Mouse (Mus musculus) embryonic facial prominence, embryonic 11.5 days (tissue): ENCODE data around the gene Psmd8. TPM values are rescaled to one million over a fixed set of nuclear protein-coding genes. Genes with fewer than 3 reads are reported as not detected.

Experiments used
- ATAC-seq: fragments of 200-750 bp; cut with Nextera tagmentation; replicated peaks from 2 replicates; pipeline ENCODE4 v1.8.0; 2017; ENCODE audit warnings: low read depth; ENCODE audit not compliant: insufficient number of reproducible peaks, low FRiP score, low TSS enrichment
- DNase-seq: peaks from one replicate; pipeline ENCODE4 v3.0.0-alpha.2; 2015; ENCODE audit warnings: low spot score
- H3K27ac ChIP-seq: fragments of 300-500 bp; sonication (generic); replicated peaks from 2 replicates; pipeline ENCODE4 v1.5.1; 2014; ENCODE audit warnings: mild to moderate bottlenecking, low read depth, low read length, control low read depth
- H3K27me3 ChIP-seq: fragments of 300-500 bp; sonication (generic); 2 replicates; pipeline ENCODE4 v1.6.1; 2014; ENCODE audit warnings: mild to moderate bottlenecking, low read length, moderate library complexity, mixed read lengths; ENCODE audit not compliant: control insufficient read depth, insufficient read depth
- H3K36me3 ChIP-seq: fragments of 300-500 bp; sonication (generic); replicated peaks from 2 replicates; pipeline ENCODE4 v1.6.1; 2014; ENCODE audit warnings: low read depth, mild to moderate bottlenecking, low read length, moderate library complexity, mixed read lengths; ENCODE audit not compliant: control insufficient read depth, insufficient read depth
- H3K4me1 ChIP-seq: fragments of 300-500 bp; sonication (generic); 2 replicates; pipeline ENCODE4 v1.6.1; 2014; ENCODE audit warnings: low read length, mixed read lengths; ENCODE audit not compliant: control insufficient read depth, insufficient read depth
- H3K4me2 ChIP-seq: fragments of 300-500 bp; sonication (generic); 2 replicates; pipeline ENCODE4 v1.6.1; 2014; ENCODE audit warnings: low read depth, mild to moderate bottlenecking, control low read depth, low read length, moderate library complexity
- H3K4me3 ChIP-seq: fragments of 300-500 bp; sonication (generic); 2 replicates; pipeline ENCODE4 v1.5.1; 2014; ENCODE audit warnings: low read depth, low read length, control low read depth
- H3K9ac ChIP-seq: fragments of 300-500 bp; sonication (generic); replicated peaks from 2 replicates; pipeline ENCODE4 v1.6.1; 2014; ENCODE audit warnings: mild to moderate bottlenecking, control low read depth, low read length
- H3K9me3 ChIP-seq: fragments of 300-500 bp; sonication (generic); replicated peaks from 2 replicates; pipeline ENCODE4 v1.6.1; 2016; ENCODE audit warnings: mild to moderate bottlenecking, low read length, inconsistent platforms, mixed read lengths; ENCODE audit not compliant: control insufficient read depth
- WGBS: fragments of 180-500 bp; shearing (Covaris S2); extraction: QIAGEN DNeasy Blood & Tissue Kit; methylation state at CpG from one replicate; pipeline ENCODE4 v1.1.7; 2014; 5-methylcytosine and 5-hydroxymethylcytosine counted together
- polyA plus RNA-seq: library from polyadenylated mRNA; unstranded; fragments of >200 nt; fragmentation: Nextera tagmentation; extraction: Ambion mirVana; gene quantifications from 2 replicates; pipeline ENCODE4 v1.2.1, GENCODE M21; 2014

Gene Psmd8
- polyA plus RNA-seq, 1 experiment from 2014 or later: 321 TPM

GRCm38 (mm10) chr7:29137429-29137828 is 43.1 kb downstream of the Psmd8 start:
- no peak for DNase-seq
- WGBS: 38% methylated on average over 16 of the region's 16 CpGs

GRCm38 (mm10) chr7:29134693-29135386 is 45.7 kb downstream of the Psmd8 start, which contains the start of gene Rasgrp4:
Gene Rasgrp4, plus strand, starts transcription at chr7:29134851.
- H3K4me2 ChIP-seq: peak within 1 kb of the TSS; percentile 70
- no peaks in the 10 kb centered on the region for H3K36me3 ChIP-seq
- ATAC-seq (peak; percentile 42; the same call in 1 of the 2 replicates), DNase-seq (peak; percentile 66)
- no peaks in the 10 kb centered on the region; the same call in 1 of the 2 replicates for H3K4me1 ChIP-seq
- no peaks in the 10 kb centered on the region for H3K27me3 ChIP-seq
- no peak within 1 kb of the TSS for H3K27ac ChIP-seq
- H3K9me3 ChIP-seq: no peaks in the 10 kb centered on the region
- peak within 1 kb of the TSS; percentile 26 for H3K4me3 ChIP-seq
- WGBS: 0% methylated on average over 12 of the region's 20 CpGs
- H3K9ac ChIP-seq: peak within 1 kb of the TSS; percentile 28

More at GRCm38 (mm10) chr7:29137429-29137828, 43.1 kb downstream of the Psmd8 start:
- Histone ChIP-seq H3K27me3 (no peaks in the 10 kb centered on the region), H3K9me3 (no peaks in the 10 kb centered on the region), H3K36me3 (no peaks in the 10 kb centered on the region), H3K27ac (no peak overlapping the region), H3K4me3 (no peak overlapping the region), H3K9ac (no peak overlapping the region), H3K4me2 (no peak overlapping the region), H3K4me1 (no peaks in the 10 kb centered on the region; the same call in 1 of the 2 replicates)
- ATAC-seq: no peak

DNA sequence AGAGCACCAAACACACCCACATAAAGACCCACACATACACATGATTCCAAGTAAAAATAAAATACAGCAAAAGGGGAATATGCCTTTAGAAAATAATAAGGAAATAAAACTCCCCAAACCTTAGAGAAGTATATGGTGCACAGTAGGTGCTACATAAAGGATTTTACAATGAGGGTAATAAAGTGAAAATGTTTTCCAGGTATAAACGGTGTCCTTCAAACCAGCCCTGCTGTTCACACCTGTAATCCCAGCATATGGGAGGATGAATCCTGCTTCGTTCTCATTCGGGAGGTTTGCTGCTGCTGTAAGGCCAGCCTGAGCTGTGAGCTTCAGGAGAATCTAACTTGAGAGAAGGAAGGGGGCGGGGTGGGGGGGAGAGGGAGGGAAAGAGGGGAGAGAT is 46.3 kb downstream of the Psmd8 start:
- Histone ChIP-seq H3K4me3 (peak overlapping the region; percentile 26), H3K4me2 (peak overlapping the region; percentile 70), H3K27me3 (no peaks in the 10 kb centered on the region), H3K9me3 (no peaks in the 10 kb centered on the region), H3K36me3 (no peaks in the 10 kb centered on the region), H3K9ac (peak overlapping the region; percentile 28; the same call in 1 of the 2 replicates), H3K4me1 (no peaks in the 10 kb centered on the region; the same call in 1 of the 2 replicates), H3K27ac (no peak overlapping the region)
- ATAC-seq (no peak), DNase-seq (peak; percentile 34)
- 3% methylated on average over 3 of the region's 4 CpGs for WGBS

DNA sequence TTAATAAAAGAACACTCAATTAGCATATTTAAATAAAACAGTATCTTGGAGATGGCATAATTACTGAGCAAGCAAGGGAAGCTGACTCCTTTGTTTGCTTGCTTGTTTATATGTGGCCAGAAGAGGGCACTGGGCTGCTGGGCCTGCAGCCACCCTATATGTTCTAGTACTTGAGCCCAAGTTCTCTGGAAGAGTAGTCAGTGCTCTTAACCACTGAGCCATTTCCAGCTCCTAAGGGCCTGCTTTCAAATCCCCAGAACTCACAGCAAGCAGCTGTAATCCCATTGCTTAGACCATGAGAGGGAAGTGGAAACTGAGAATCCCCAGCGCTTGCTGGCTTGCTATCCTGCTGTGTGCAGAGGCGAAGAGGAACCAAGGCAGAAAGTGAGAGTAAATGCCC is 51.8 kb downstream of the Psmd8 start:
- WGBS: 45% methylated on average over 2 of the region's 2 CpGs
- Histone ChIP-seq H3K4me3 (no peak overlapping the region), H3K36me3 (no peaks in the 10 kb centered on the region), H3K9ac (no peak overlapping the region), H3K4me1 (no peaks in the 10 kb centered on the region; the same call in 1 of the 2 replicates), H3K9me3 (no peaks in the 10 kb centered on the region), H3K4me2 (no peak overlapping the region), H3K27ac (no peak overlapping the region), H3K27me3 (no peaks in the 10 kb centered on the region)
- ATAC-seq (no peak), DNase-seq (peak; percentile 33)

- Histone ChIP-seq H3K4me1 (no peaks in the 10 kb centered on the region; the same call in 1 of the 2 replicates), H3K4me3 (no peak overlapping the region), H3K9me3 (no peaks in the 10 kb centered on the region), H3K4me2 (no peak overlapping the region), H3K27me3 (no peaks in the 10 kb centered on the region), H3K36me3 (no peaks in the 10 kb centered on the region), H3K27ac (no peak overlapping the region), H3K9ac (no peak overlapping the region)
- DNase-seq: peak; percentile 78
- no peak for ATAC-seq
- WGBS: 27% methylated on average over 7 of the region's 7 CpGs
These were observed 54.2 kb downstream of the Psmd8 start for GRCm38 (mm10) chr7:29126173-29126915.

- Histone ChIP-seq H3K36me3 (no peaks in the 10 kb centered on the region), H3K9me3 (no peaks in the 10 kb centered on the region), H3K4me1 (no peaks in the 10 kb centered on the region; the same call in 1 of the 2 replicates), H3K9ac (peak within 1 kb of the TSS; percentile 46), H3K4me2 (peak within 1 kb of the TSS; percentile 66), H3K4me3 (peak within 1 kb of the TSS; percentile 34), H3K27ac (no peak within 1 kb of the TSS), H3K27me3 (no peaks in the 10 kb centered on the region)
- peak; percentile 84 for DNase-seq
- peak; percentile 81 for ATAC-seq
- whole genome bisulfite sequencing: under 1% methylated on average over 16 of the region's 16 CpGs
These were observed 55.5 kb downstream of the Psmd8 start, which contains the start of gene Ryr1 for GRCm38 (mm10) chr7:29124970-29125369. Gene Ryr1, minus strand, starts transcription at chr7:29125179.
